Mouse (Mus musculus) adipocyte (in vitro differentiated cells): ENCODE measurements around the gene Dph5.
A peak's percentile ranks its signal among the peaks of the same experiment; 100 is the strongest.

Experiments used
- DNase-seq: peaks from one replicate; pipeline ENCODE4 v3.0.0-alpha.2; 2016; ENCODE audit warnings: low spot score

The Dph5 gene

GRCm38 (mm10) chr3:115951221-115951620 lies 63.6 kb downstream of the Dph5 start:
- DNase-seq, result no peak

GRCm38 (mm10) chr3:115952356-115952755 lies 64.7 kb downstream of the Dph5 start:
- DNase-seq, result no peak

- DNase-seq, result no peak
These were observed 65.5 kb downstream of the Dph5 start for GRCm38 (mm10) chr3:115953088-115953487.

GRCm38 (mm10) chr3:115957223-115957622 lies 69.6 kb downstream of the Dph5 start:
- DNase-seq, result no peak

GRCm38 (mm10) chr3:115961311-115962027 lies 73.8 kb downstream of the Dph5 start:
- peak; percentile 57 for DNase-seq

GRCm38 (mm10) chr3:115962028-115962415 lies 74.4 kb downstream of the Dph5 start:
- DNase-seq, result peak; percentile 75

GRCm38 (mm10) chr3:115963597-115963996 lies 76.0 kb downstream of the Dph5 start:
- no peak for DNase-seq

- no peak for DNase-seq
These were observed 76.4 kb downstream of the Dph5 start for GRCm38 (mm10) chr3:115964071-115964470.

- peak; percentile 43 for DNase-seq
These were observed 81.3 kb downstream of the Dph5 start for GRCm38 (mm10) chr3:115968745-115969530.

- no peak for DNase-seq
These were observed 83.6 kb downstream of the Dph5 start for GRCm38 (mm10) chr3:115971045-115971785.

- DNase-seq, result no peak
These were observed 84.4 kb downstream of the Dph5 start for GRCm38 (mm10) chr3:115971891-115972646.

- no peak for DNase-seq
These were observed 86.6 kb downstream of the Dph5 start for GRCm38 (mm10) chr3:115974228-115974627.

GRCm38 (mm10) chr3:115974995-115975394 lies 87.4 kb downstream of the Dph5 start:
- no peak for DNase-seq

GRCm38 (mm10) chr3:115979000-115979399 lies 91.4 kb downstream of the Dph5 start:
- peak; percentile 54 for DNase-seq

- no peak for DNase-seq
These were observed 95.6 kb downstream of the Dph5 start for GRCm38 (mm10) chr3:115983217-115983616.
